ENCODE assay signal across 29 mouse cellular contexts in the genomic region with DNA sequence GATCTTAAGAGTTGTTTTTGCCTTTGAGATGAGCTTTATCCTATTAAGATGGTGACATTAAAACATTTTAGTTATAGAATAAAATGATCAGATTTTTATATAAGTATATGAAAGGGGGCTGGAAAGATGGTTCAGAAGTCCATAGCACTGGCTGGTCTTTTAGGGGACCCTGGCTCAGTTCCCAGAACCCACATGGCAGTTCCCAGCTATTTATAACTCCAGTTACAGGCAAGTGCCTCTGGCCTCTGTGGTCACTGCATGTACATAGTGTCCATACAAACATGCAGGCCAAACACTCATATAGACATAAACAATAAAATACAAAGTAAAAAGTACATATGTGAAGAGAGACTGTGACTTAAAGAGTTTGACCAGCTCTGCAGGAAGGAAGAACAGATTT.
DNase-seq lines count a peak whose midpoint lies in the region; ATAC-seq lines count a peak whose summit lies in the region.
"Had no signal": no experiment of that assay in that cellular context is flagged by ENCODE, and none has a peak within 500 bp of the region (broad histone marks: within the 10 kb centered on the region; RNA-seq: fewer than 3 reads in every experiment).

No protein-coding gene starts in this region.

- peak; percentile 30 for DNase-seq in gastrocnemius, adult 18-20 months (ENCODE audit: low spot score)
- no peak for DNase-seq in gastrocnemius, postnatal 4 days (ENCODE audit: low spot score in 2 of 2)
- DNase-seq in heart, adult 8-10 months (ENCODE audit: low spot score), result peak; percentile 35
- no peak for DNase-seq in heart, embryonic 10.5 days (ENCODE audit: low spot score)
- DNase-seq in heart, postnatal 14 days, result peak; percentile 20 to 22
- no peak for DNase-seq in frontal cortex, adult 2 months (ENCODE audit: extremely low spot score in 1 of 2, low spot score in 1 of 2)
- no peak for DNase-seq in hindbrain, embryonic 14.5 days (ENCODE audit: low spot score)
- DNase-seq: adrenal gland, postnatal 25 days; cerebellum, adult 18-20 months; gastrocnemius, postnatal 10 days; kidney, adult 8-10 months; kidney, postnatal 4 days; left cerebral cortex, postnatal 4 days; liver, postnatal 0 days; right cerebral cortex, postnatal 4 days; thymus, adult 2 months; thymus, postnatal 36 days had no signal

- H3K27me3 ChIP-seq in heart, embryonic 10.5 days (ENCODE audit: insufficient read depth, poor library complexity, severe bottlenecking), result no peaks in the 10 kb centered on the region
- H3K27me3 ChIP-seq in hindbrain, embryonic 14.5 days (ENCODE audit: control insufficient read depth, insufficient read depth, low read length), result no peaks in the 10 kb centered on the region
- H3K27me3 ChIP-seq: embryonic facial prominence, embryonic 13.5 days; forebrain, embryonic 15.5 days; liver, embryonic 12.5 days; midbrain, embryonic 13.5 days; neural tube, embryonic 13.5 days had no signal

- H3K4me1 ChIP-seq in heart, embryonic 10.5 days, result no peaks in the 10 kb centered on the region
- no peaks in the 10 kb centered on the region for H3K4me1 ChIP-seq in hindbrain, embryonic 14.5 days (replicated peaks; ENCODE audit: control insufficient read depth, insufficient read depth, low read length)
- H3K4me1 ChIP-seq: embryonic facial prominence, embryonic 13.5 days; forebrain, embryonic 10.5 days; forebrain, embryonic 15.5 days; hindbrain, embryonic 10.5 days; liver, embryonic 12.5 days; midbrain, embryonic 13.5 days; neural tube, embryonic 13.5 days had no signal

- no peak for ATAC-seq in hindbrain, embryonic 14.5 days (ENCODE audit: low FRiP score)
- ATAC-seq: CD4-positive, CD25-positive, alpha-beta regulatory T cell, adult 4 months; forebrain, embryonic 15.5 days; intestine, embryonic 16.5 days; liver, embryonic 12.5 days; liver, postnatal 0 days; lung, postnatal 0 days; midbrain, embryonic 13.5 days had no signal

- no peak overlapping the region for H3K4me2 ChIP-seq in hindbrain, embryonic 14.5 days (replicated peaks)
- H3K4me2 ChIP-seq: embryonic facial prominence, embryonic 13.5 days; forebrain, embryonic 15.5 days; liver, embryonic 12.5 days; midbrain, embryonic 13.5 days; neural tube, embryonic 13.5 days had no signal

- H3K4me3 ChIP-seq in heart, embryonic 10.5 days, result no peak overlapping the region
- no peak overlapping the region for H3K4me3 ChIP-seq in hindbrain, embryonic 14.5 days (replicated peaks; ENCODE audit: low read length)
- H3K4me3 ChIP-seq: embryonic facial prominence, embryonic 13.5 days; forebrain, embryonic 10.5 days; forebrain, embryonic 15.5 days; hindbrain, embryonic 10.5 days; liver, embryonic 12.5 days; midbrain, embryonic 13.5 days; neural tube, embryonic 13.5 days had no signal

- H3K27ac ChIP-seq in heart, embryonic 10.5 days, result no peak overlapping the region
- no peak overlapping the region for H3K27ac ChIP-seq in hindbrain, embryonic 14.5 days
- H3K27ac ChIP-seq: embryonic facial prominence, embryonic 13.5 days; forebrain, embryonic 10.5 days; forebrain, embryonic 15.5 days; hindbrain, embryonic 10.5 days; kidney, postnatal 0 days; liver, embryonic 12.5 days; macrophage; midbrain, embryonic 13.5 days; neural tube, embryonic 13.5 days had no signal

- intact Hi-C loops in heart, postnatal 14 days (cut with DNase I), result no loop called here

- no peaks in the 10 kb centered on the region for H3K9me3 ChIP-seq in heart, embryonic 10.5 days
- no peaks in the 10 kb centered on the region for H3K9me3 ChIP-seq in hindbrain, embryonic 14.5 days (ENCODE audit: control insufficient read depth, low read length)
- H3K9me3 ChIP-seq: embryonic facial prominence, embryonic 13.5 days; forebrain, embryonic 10.5 days; forebrain, embryonic 15.5 days; hindbrain, embryonic 10.5 days; liver, embryonic 12.5 days; midbrain, embryonic 13.5 days; neural tube, embryonic 13.5 days had no signal

- H3K36me3 ChIP-seq in heart, embryonic 10.5 days, result peaks cover 4% of the 10 kb centered on the region; the same call in 1 of the 2 replicates
- peaks cover 8% of the 10 kb centered on the region; the same call in 1 of the 2 replicates for H3K36me3 ChIP-seq in hindbrain, embryonic 14.5 days (replicated peaks; ENCODE audit: control insufficient read depth, insufficient read depth)
- H3K36me3 ChIP-seq: forebrain, embryonic 15.5 days; neural tube, embryonic 13.5 days had no signal

- H3K9ac ChIP-seq in hindbrain, embryonic 14.5 days, result no peak overlapping the region
- H3K9ac ChIP-seq: embryonic facial prominence, embryonic 13.5 days; forebrain, embryonic 15.5 days; liver, embryonic 12.5 days; liver, postnatal 0 days; midbrain, embryonic 13.5 days; neural tube, embryonic 13.5 days had no signal

Comparison
In these comparisons a context has a peak if more than half of its experiments do, and no peak if none do; other contexts are left out.
1. DNase-seq: peak in gastrocnemius, adult 18-20 months (single experiment), heart, adult 8-10 months (single experiment) and heart, postnatal 14 days (2 of 2); none in gastrocnemius, postnatal 4 days (0 of 2), heart, embryonic 10.5 days (single experiment), frontal cortex, adult 2 months (0 of 2) and hindbrain, embryonic 14.5 days (single experiment).